Mouse (Mus musculus) ES-E14 (cell line): ENCODE measurements around the gene BC080695.
"Not testable (repeated sequence)": the region's sequence is repeated elsewhere in the genome, so short reads cannot be mapped to it uniquely, and the experiment has no call there.

Experiments
- CHD2 ChIP-seq: IDR thresholded peaks from 2 replicates; pipeline ENCODE4 v1.6.1; 2014; ENCODE audit warnings: mild to moderate bottlenecking, low read depth, low read length, inconsistent platforms
- ZC3H11A ChIP-seq: IDR thresholded peaks from 2 replicates; pipeline ENCODE4 v1.6.1; 2012; ENCODE audit warnings: low read depth, mild to moderate bottlenecking, inconsistent platforms, low read length, borderline replicate concordance

DNA sequence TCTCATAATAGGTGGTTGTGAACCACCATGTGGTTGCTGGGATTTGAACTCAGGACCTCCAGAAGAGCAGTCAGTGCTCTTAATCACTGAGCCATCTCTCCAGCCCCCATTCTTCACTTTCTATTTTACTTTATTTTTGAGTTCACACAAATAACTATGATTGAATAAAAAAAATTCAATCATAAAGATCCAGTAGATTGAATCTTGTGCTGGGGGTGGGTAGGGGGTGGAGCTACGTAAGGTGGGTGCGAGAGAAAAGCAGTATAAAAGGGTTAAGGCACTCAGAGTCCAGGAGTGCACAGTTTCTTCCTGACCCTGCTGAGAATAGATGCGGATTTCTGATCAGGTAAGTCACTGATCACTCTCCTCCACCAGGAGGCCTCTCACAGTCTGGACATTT is 15.8 kb upstream of the BC080695 start, which contains the start of gene Gm13040:
- not testable (repeated sequence) for TF ChIP-seq ZC3H11A, CHD2
